Mouse (Mus musculus) heart, embryonic 12.5 days (tissue): Measurements from ENCODE around the gene Frmd4a. TPM values are rescaled to one million over a fixed set of nuclear protein-coding genes. Genes with fewer than 3 reads are reported as not detected.

Experiments
- ATAC-seq: fragments of 200-750 bp; cut with Nextera tagmentation; 2 replicates; pipeline ENCODE4 v1.8.0; 2017; ENCODE audit warnings: moderate TSS enrichment, moderate library complexity; ENCODE audit not compliant: insufficient number of reproducible peaks, low FRiP score
- H3K27ac ChIP-seq: fragments of 300-500 bp; sonication (generic); 2 replicates; pipeline ENCODE4 v1.5.1; 2016; ENCODE audit warnings: mild to moderate bottlenecking, moderate library complexity; ENCODE audit not compliant: poor library complexity, severe bottlenecking
- H3K27me3 ChIP-seq: fragments of 300-500 bp; sonication (generic); replicated peaks from 2 replicates; pipeline ENCODE4 v1.6.1; 2016; ENCODE audit warnings: mild to moderate bottlenecking, moderate library complexity
- H3K36me3 ChIP-seq: fragments of 300-500 bp; sonication (generic); 2 replicates; pipeline ENCODE4 v1.6.1; 2016; ENCODE audit warnings: mild to moderate bottlenecking, moderate library complexity
- H3K4me1 ChIP-seq: fragments of 300-500 bp; sonication (generic); replicated peaks from 2 replicates; pipeline ENCODE4 v1.6.1; 2016; ENCODE audit warnings: mild to moderate bottlenecking
- H3K4me2 ChIP-seq: fragments of 300-500 bp; sonication (generic); 2 replicates; pipeline ENCODE4 v1.6.1; 2016; ENCODE audit warnings: mild to moderate bottlenecking, moderate library complexity
- H3K4me3 ChIP-seq: fragments of 300-500 bp; sonication (generic); 2 replicates; pipeline ENCODE4 v1.5.1; 2016; ENCODE audit warnings: mild to moderate bottlenecking
- H3K9ac ChIP-seq: fragments of 300-500 bp; sonication (generic); 2 replicates; pipeline ENCODE4 v1.6.1; 2016; ENCODE audit warnings: mild to moderate bottlenecking, moderate library complexity
- H3K9me3 ChIP-seq: fragments of 300-500 bp; sonication (generic); replicated peaks from 2 replicates; pipeline ENCODE4 v1.6.1; 2016; ENCODE audit warnings: mild to moderate bottlenecking, moderate library complexity
- WGBS: fragments of 180-500 bp; shearing (Covaris S2); methylation state at CpG from one replicate; pipeline ENCODE4 v1.1.7; 2016; 5-methylcytosine and 5-hydroxymethylcytosine counted together
- polyA plus RNA-seq: library from polyadenylated mRNA; unstranded; fragments of >200 nt; fragmentation: Nextera tagmentation; extraction: Ambion mirVana; gene quantifications from 2 replicates; pipeline ENCODE4 v1.2.1, GENCODE M21; 2016

Frmd4a gene
- polyA plus RNA-seq, 1 experiment from 2014 or later = 23.2 TPM

GRCm38 (mm10) chr2:4510208-4511079 is 492.9 kb downstream of the Frmd4a start:
- ATAC-seq = no peak
- peaks cover 19% of the 10 kb centered on the region for H3K4me1 ChIP-seq
- no peak overlapping the region for H3K4me3 ChIP-seq
- WGBS = 75% methylated on average over 11 of the region's 11 CpGs
- no peaks in the 10 kb centered on the region for H3K9me3 ChIP-seq
- H3K4me2 ChIP-seq = no peak overlapping the region
- no peak overlapping the region for H3K9ac ChIP-seq
- peaks cover 10% of the 10 kb centered on the region; the same call in 1 of the 2 replicates for H3K36me3 ChIP-seq
- no peaks in the 10 kb centered on the region for H3K27me3 ChIP-seq
- H3K27ac ChIP-seq = no peak overlapping the region

DNA sequence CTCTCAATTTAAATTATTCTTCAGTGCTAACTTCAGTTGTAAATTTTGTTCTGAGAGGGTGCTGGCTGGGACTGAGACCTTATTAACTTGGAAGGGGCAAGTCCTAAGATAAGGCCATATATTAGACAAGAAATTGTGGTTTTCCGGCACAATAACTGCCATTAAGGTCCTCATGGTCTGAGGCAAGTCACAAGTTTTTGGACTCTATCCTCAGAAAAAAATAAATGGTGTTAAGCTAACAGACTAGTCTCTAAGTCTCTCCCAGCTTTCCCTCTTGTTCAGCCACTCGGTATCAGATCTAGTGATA is 493.5 kb downstream of the Frmd4a start:
- H3K27me3 ChIP-seq = no peaks in the 10 kb centered on the region
- ATAC-seq = no peak
- no peak overlapping the region for H3K27ac ChIP-seq
- no peaks in the 10 kb centered on the region for H3K9me3 ChIP-seq
- peaks cover 8% of the 10 kb centered on the region; the same call in 1 of the 2 replicates for H3K36me3 ChIP-seq
- H3K4me3 ChIP-seq = no peak overlapping the region
- no peak overlapping the region for H3K9ac ChIP-seq
- no peak overlapping the region for H3K4me2 ChIP-seq
- 86% methylated on average over 2 of the region's 2 CpGs for WGBS
- H3K4me1 ChIP-seq = peaks cover 25% of the 10 kb centered on the region

GRCm38 (mm10) chr2:4512607-4513006 is 495.1 kb downstream of the Frmd4a start:
- 56% methylated on average over 14 of the region's 14 CpGs for WGBS
- H3K27ac ChIP-seq = no peak overlapping the region
- peak overlapping the region; percentile 8; the same call in 1 of the 2 replicates for H3K4me2 ChIP-seq
- H3K9me3 ChIP-seq = no peaks in the 10 kb centered on the region
- H3K4me3 ChIP-seq = no peak overlapping the region
- H3K4me1 ChIP-seq = peaks cover 39% of the 10 kb centered on the region
- no peaks in the 10 kb centered on the region for H3K27me3 ChIP-seq
- no peak overlapping the region for H3K9ac ChIP-seq
- ATAC-seq = no peak
- H3K36me3 ChIP-seq = no peaks in the 10 kb centered on the region; the same call in 1 of the 2 replicates

- WGBS = 71% methylated on average over 3 of the region's 3 CpGs
- peaks cover 33% of the 10 kb centered on the region for H3K4me1 ChIP-seq
- H3K4me2 ChIP-seq = no peak overlapping the region
- H3K36me3 ChIP-seq = no peaks in the 10 kb centered on the region; the same call in 1 of the 2 replicates
- H3K27me3 ChIP-seq = no peaks in the 10 kb centered on the region
- no peak overlapping the region for H3K9ac ChIP-seq
- no peak overlapping the region for H3K27ac ChIP-seq
- H3K4me3 ChIP-seq = no peak overlapping the region
- ATAC-seq = no peak
- no peaks in the 10 kb centered on the region for H3K9me3 ChIP-seq
Observed at GRCm38 (mm10) chr2:4515910-4516309, 498.4 kb downstream of the Frmd4a start.

- H3K27me3 ChIP-seq = no peaks in the 10 kb centered on the region
- ATAC-seq = peak; percentile 50; the same call in 1 of the 2 replicates
- peak overlapping the region; percentile 97 for H3K27ac ChIP-seq
- WGBS = 27% methylated on average over 7 of the region's 7 CpGs
- no peaks in the 10 kb centered on the region for H3K9me3 ChIP-seq
- no peak overlapping the region for H3K9ac ChIP-seq
- H3K4me3 ChIP-seq = peak overlapping the region; percentile 11; the same call in 1 of the 2 replicates
- peaks cover 4% of the 10 kb centered on the region; the same call in 1 of the 2 replicates for H3K36me3 ChIP-seq
- H3K4me1 ChIP-seq = peaks cover 33% of the 10 kb centered on the region
- peak overlapping the region; percentile 47 for H3K4me2 ChIP-seq
Observed at GRCm38 (mm10) chr2:4516819-4517552, 499.5 kb downstream of the Frmd4a start.

DNA sequence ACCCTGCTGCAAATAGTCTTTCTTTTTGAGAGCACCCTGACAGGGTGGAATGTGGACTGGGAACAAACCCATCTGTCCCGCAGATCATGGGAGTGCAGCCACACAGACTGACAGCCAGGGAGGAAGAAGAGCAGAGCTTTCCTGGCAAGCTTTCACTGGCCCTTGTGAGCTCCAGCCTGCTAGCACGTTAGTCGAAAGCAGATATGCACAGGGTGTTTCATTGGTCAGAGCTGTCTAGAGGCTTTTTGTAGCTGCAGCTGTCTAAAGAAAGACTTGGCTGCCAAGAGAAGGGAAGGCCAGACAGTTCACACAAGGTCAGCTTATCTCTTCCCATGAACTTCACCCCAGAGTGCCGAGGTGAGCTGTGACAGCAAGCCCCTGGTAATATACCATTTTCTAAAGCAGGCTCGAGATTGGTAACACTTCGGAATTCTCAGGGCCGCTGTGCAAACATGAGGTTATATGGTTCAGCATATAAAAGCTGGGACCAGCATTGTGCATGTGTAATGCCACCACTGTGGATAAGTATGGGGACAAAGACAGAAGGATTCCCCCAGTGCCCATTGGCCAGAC is 500.1 kb downstream of the Frmd4a start:
- Histone ChIP-seq H3K36me3 (peaks cover 4% of the 10 kb centered on the region; the same call in 1 of the 2 replicates), H3K9ac (no peak overlapping the region), H3K4me3 (peak overlapping the region; percentile 11; the same call in 1 of the 2 replicates), H3K4me1 (peaks cover 29% of the 10 kb centered on the region), H3K27me3 (no peaks in the 10 kb centered on the region), H3K9me3 (no peaks in the 10 kb centered on the region), H3K4me2 (peak overlapping the region; percentile 47), H3K27ac (peak overlapping the region; percentile 97)
- ATAC-seq = peak; percentile 93
- 6% methylated on average over 7 of the region's 7 CpGs for WGBS

GRCm38 (mm10) chr2:4518549-4518948 is 501.0 kb downstream of the Frmd4a start:
- no peak for ATAC-seq
- Histone ChIP-seq H3K27me3 (no peaks in the 10 kb centered on the region), H3K9ac (no peak overlapping the region), H3K36me3 (peaks cover 4% of the 10 kb centered on the region; the same call in 1 of the 2 replicates), H3K4me1 (peaks cover 29% of the 10 kb centered on the region), H3K9me3 (no peaks in the 10 kb centered on the region), H3K27ac (peak overlapping the region; percentile 97; the same call in 1 of the 2 replicates), H3K4me2 (no peak overlapping the region), H3K4me3 (no peak overlapping the region)

- WGBS = 68% methylated on average over 1 of the region's 1 CpGs
- H3K27ac ChIP-seq = no peak overlapping the region
- peaks cover 8% of the 10 kb centered on the region for H3K36me3 ChIP-seq
- no peak overlapping the region for H3K4me2 ChIP-seq
- no peaks in the 10 kb centered on the region for H3K9me3 ChIP-seq
- no peaks in the 10 kb centered on the region for H3K27me3 ChIP-seq
- no peak overlapping the region for H3K9ac ChIP-seq
- H3K4me3 ChIP-seq = no peak overlapping the region
- ATAC-seq = no peak
- peaks cover 5% of the 10 kb centered on the region; the same call in 1 of the 2 replicates for H3K4me1 ChIP-seq
Observed at GRCm38 (mm10) chr2:4522769-4523487, 505.4 kb downstream of the Frmd4a start.

DNA sequence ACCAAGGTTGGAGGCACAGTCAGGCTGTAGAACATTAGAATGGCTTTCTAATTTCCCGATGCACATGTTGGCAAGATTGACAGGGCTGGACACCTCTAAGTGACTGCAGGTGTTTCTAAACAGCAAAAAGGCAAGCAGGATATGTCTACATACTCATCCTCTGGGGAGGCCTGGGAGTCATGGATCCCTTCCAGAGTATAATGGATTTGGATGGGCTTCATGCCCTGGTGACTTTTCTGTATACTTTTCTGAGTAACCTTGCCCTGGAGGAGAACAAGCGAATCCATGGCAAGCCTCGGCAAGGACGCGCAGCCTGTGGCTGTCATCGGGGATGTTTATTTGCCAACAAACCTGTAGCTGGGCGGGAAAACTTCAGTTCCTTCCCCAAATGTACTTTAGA is 509.6 kb downstream of the Frmd4a start:
- 89% methylated on average over 7 of the region's 7 CpGs for WGBS
- H3K27me3 ChIP-seq = no peaks in the 10 kb centered on the region
- no peaks in the 10 kb centered on the region for H3K9me3 ChIP-seq
- H3K4me1 ChIP-seq = peaks cover 11% of the 10 kb centered on the region
- H3K4me3 ChIP-seq = no peak overlapping the region
- no peak for ATAC-seq
- H3K4me2 ChIP-seq = no peak overlapping the region
- H3K9ac ChIP-seq = no peak overlapping the region
- H3K27ac ChIP-seq = no peak overlapping the region
- H3K36me3 ChIP-seq = peaks cover 11% of the 10 kb centered on the region

GRCm38 (mm10) chr2:4529254-4529729 is 511.8 kb downstream of the Frmd4a start:
- peaks cover 11% of the 10 kb centered on the region for H3K4me1 ChIP-seq
- 57% methylated on average over 9 of the region's 9 CpGs for WGBS
- ATAC-seq = no peak
- no peaks in the 10 kb centered on the region for H3K9me3 ChIP-seq
- peaks cover 16% of the 10 kb centered on the region; the same call in 1 of the 2 replicates for H3K36me3 ChIP-seq
- no peak overlapping the region for H3K9ac ChIP-seq
- no peak overlapping the region for H3K27ac ChIP-seq
- H3K27me3 ChIP-seq = no peaks in the 10 kb centered on the region
- H3K4me2 ChIP-seq = no peak overlapping the region
- no peak overlapping the region for H3K4me3 ChIP-seq
